ENCODE assay signal across 9 mouse cellular contexts in genomic region chr12:40498928-40499626, GRCm38 (mm10). TPM values are rescaled to one million over a fixed set of nuclear protein-coding genes. Genes with fewer than 3 reads are reported as not detected.
DNase-seq lines count a peak whose midpoint lies in the region; ATAC-seq and TF ChIP-seq lines count a peak whose summit lies in the region.
"Had no signal": no experiment of that assay in that cellular context is flagged by ENCODE, and none has a peak within 500 bp of the region (broad histone marks: within the 10 kb centered on the region; RNA-seq: fewer than 3 reads in every experiment).

No protein-coding gene starts in this region.

- ATAC-seq in midbrain, embryonic 15.5 days (replicated peaks), result peak; percentile 47; the same call in 1 of the 2 replicates
- ATAC-seq in midbrain, embryonic 14.5 days (ENCODE audit: low FRiP score, low TSS enrichment), result no peak
- ATAC-seq in cerebellum, adult (ENCODE audit: insufficient number of reproducible peaks, low FRiP score, low TSS enrichment), result peak; percentile 90
- peak; percentile 89 for ATAC-seq in hindbrain, postnatal 0 days
- peak; percentile 5; the same call in 1 of the 2 replicates for ATAC-seq in lung, postnatal 0 days
- no peak for ATAC-seq in activated CD4-positive, CD25-positive, alpha-beta regulatory T cell, adult 4 months
- ATAC-seq in megakaryocyte, adult 5-6 weeks (ENCODE audit: poor library complexity, severe bottlenecking), result no peak

- no peaks in the 10 kb centered on the region for H3K9me3 ChIP-seq in midbrain, embryonic 15.5 days
- H3K9me3 ChIP-seq in midbrain, embryonic 14.5 days (ENCODE audit: control insufficient read depth, low read length), result no peaks in the 10 kb centered on the region
- no peaks in the 10 kb centered on the region for H3K9me3 ChIP-seq in hindbrain, postnatal 0 days (ENCODE audit: low read length)
- H3K9me3 ChIP-seq in lung, postnatal 0 days (ENCODE audit: low read length), result no peaks in the 10 kb centered on the region

- no peaks in the 10 kb centered on the region for H3K27me3 ChIP-seq in midbrain, embryonic 15.5 days (replicated peaks)
- H3K27me3 ChIP-seq in midbrain, embryonic 14.5 days (ENCODE audit: control insufficient read depth, insufficient read depth, low read length), result no peaks in the 10 kb centered on the region
- H3K27me3 ChIP-seq in hindbrain, postnatal 0 days (ENCODE audit: insufficient read depth, low read length), result no peaks in the 10 kb centered on the region
- no peaks in the 10 kb centered on the region for H3K27me3 ChIP-seq in lung, postnatal 0 days (replicated peaks; ENCODE audit: insufficient read depth, low read length)

- no peak for DNase-seq in midbrain, embryonic 14.5 days
- DNase-seq in gastrocnemius, adult 18-20 months (ENCODE audit: low spot score), result peak; percentile 82
- DNase-seq in hindbrain, postnatal 0 days (ENCODE audit: low spot score), result peak; percentile 80
- DNase-seq in lung, postnatal 0 days (ENCODE audit: low spot score), result peak; percentile 24

- H3K9ac ChIP-seq in midbrain, embryonic 15.5 days, result no peak overlapping the region
- H3K9ac ChIP-seq in midbrain, embryonic 14.5 days (replicated peaks; ENCODE audit: low read length), result no peak overlapping the region
- H3K9ac ChIP-seq in hindbrain, postnatal 0 days (replicated peaks; ENCODE audit: low read length), result no peak overlapping the region
- no peak overlapping the region for H3K9ac ChIP-seq in lung, postnatal 0 days (replicated peaks; ENCODE audit: low read depth)

- peak; percentile 46 for TF ChIP-seq CTCF in hindbrain, postnatal 0 days (IDR thresholded peaks at IDR 0.05; ENCODE audit: low read depth)
- peak; percentile 35 for TF ChIP-seq CTCF in lung, postnatal 0 days (IDR thresholded peaks at IDR 0.05)

- H3K27ac ChIP-seq in midbrain, embryonic 15.5 days, result no peak overlapping the region
- H3K27ac ChIP-seq in midbrain, embryonic 14.5 days (replicated peaks; ENCODE audit: low read depth, low read length), result no peak overlapping the region
- peak overlapping the region; percentile 37; the same call in 1 of the 2 replicates for H3K27ac ChIP-seq in hindbrain, postnatal 0 days
- H3K27ac ChIP-seq in lung, postnatal 0 days (ENCODE audit: low read length), result peak overlapping the region; percentile 65
- H3K27ac ChIP-seq: macrophage had no signal

- no peaks in the 10 kb centered on the region for H3K36me3 ChIP-seq in midbrain, embryonic 15.5 days (replicated peaks)
- no peaks in the 10 kb centered on the region for H3K36me3 ChIP-seq in midbrain, embryonic 14.5 days (ENCODE audit: control insufficient read depth, insufficient read depth, low read length)
- H3K36me3 ChIP-seq in hindbrain, postnatal 0 days (ENCODE audit: insufficient read depth, low read length), result no peaks in the 10 kb centered on the region
- H3K36me3 ChIP-seq in lung, postnatal 0 days (ENCODE audit: insufficient read depth, low read length), result no peaks in the 10 kb centered on the region

- 58% methylated on average over 15 of the region's 15 CpGs for WGBS in midbrain, embryonic 15.5 days
- WGBS in midbrain, embryonic 14.5 days, result 65% methylated on average over 15 of the region's 15 CpGs
- WGBS in hindbrain, postnatal 0 days, result 47% methylated on average over 15 of the region's 15 CpGs
- 37% methylated on average over 15 of the region's 15 CpGs for WGBS in lung, postnatal 0 days

- no peak overlapping the region for H3K4me2 ChIP-seq in midbrain, embryonic 15.5 days
- no peak overlapping the region for H3K4me2 ChIP-seq in midbrain, embryonic 14.5 days (ENCODE audit: low read length)
- no peak overlapping the region for H3K4me2 ChIP-seq in hindbrain, postnatal 0 days (ENCODE audit: low read depth, low read length)
- H3K4me2 ChIP-seq in lung, postnatal 0 days (replicated peaks; ENCODE audit: low read depth, low read length), result peak overlapping the region; percentile 6; the same call in 1 of the 2 replicates

- H3K4me3 ChIP-seq in midbrain, embryonic 15.5 days, result no peak overlapping the region
- H3K4me3 ChIP-seq in midbrain, embryonic 14.5 days (replicated peaks; ENCODE audit: low read depth, low read length), result no peak overlapping the region
- H3K4me3 ChIP-seq in hindbrain, postnatal 0 days (ENCODE audit: low read length), result no peak overlapping the region
- no peak overlapping the region for H3K4me3 ChIP-seq in lung, postnatal 0 days (ENCODE audit: low read depth, low read length)

- no peak for TF ChIP-seq EP300 in lung, postnatal 0 days (IDR thresholded peaks at IDR 0.05)

- peaks cover 21% of the 10 kb centered on the region for H3K4me1 ChIP-seq in midbrain, embryonic 15.5 days
- H3K4me1 ChIP-seq in midbrain, embryonic 14.5 days (ENCODE audit: control insufficient read depth, insufficient read depth, low read length), result peaks cover 16% of the 10 kb centered on the region
- H3K4me1 ChIP-seq in hindbrain, postnatal 0 days (ENCODE audit: insufficient read depth, low read length), result peaks cover 21% of the 10 kb centered on the region
- H3K4me1 ChIP-seq in lung, postnatal 0 days (ENCODE audit: insufficient read depth, low read depth, low read length), result peaks cover 11% of the 10 kb centered on the region; the same call in 1 of the 2 replicates

RNA-seq across cellular contexts. Expression of gene Dock4, which starts 53.3 kb away (rescaled TPM):
- 37.7 and 42.0 TPM in 2 replicates for polyA plus RNA-seq in midbrain, embryonic 15.5 days (2015; fragmentation: Nextera tagmentation; extraction: Ambion mirVana)
- polyA plus RNA-seq in midbrain, embryonic 14.5 days (2014; fragmentation: Nextera tagmentation; extraction: Ambion mirVana), result 30.5 and 34.3 TPM in 2 replicates
- total RNA-seq in gastrocnemius, adult 18-20 months (2021), result 10 to 100 TPM in 1 of 2 experiments, 1 to 10 TPM in 1; 8.2 to 10.1 TPM
- 25.9 and 30.7 TPM in 2 replicates for total RNA-seq in hindbrain, postnatal 0 days (2014; rRNA removed)
- 16.4 and 16.7 TPM in 2 replicates for polyA plus RNA-seq in hindbrain, postnatal 0 days (2015; fragmentation: Nextera tagmentation; extraction: Ambion mirVana)
- polyA plus RNA-seq in lung, postnatal 0 days (2015; fragmentation: Nextera tagmentation; extraction: Ambion mirVana), result 18.5 and 23.4 TPM in 2 replicates
- polyA plus RNA-seq in activated CD4-positive, CD25-positive, alpha-beta regulatory T cell, adult 4 months (2017; shearing (Covaris generic)), result 1 to 10 TPM in 1 of 2 experiments, under 1 TPM in 1; 0.76 to 2.6 TPM
- 11.4 and 12.2 TPM in 2 replicates for total RNA-seq in megakaryocyte, adult 5-6 weeks (2015)
- 5.3 and 8.8 TPM in 2 replicates for total RNA-seq in megakaryocyte, adult 5-6 weeks (2017)

RNA-seq across cellular contexts. Expression of gene Zfp277, which starts 53.4 kb away (rescaled TPM):
- 26.6 and 26.9 TPM in 2 replicates for polyA plus RNA-seq in midbrain, embryonic 15.5 days (2015; fragmentation: Nextera tagmentation; extraction: Ambion mirVana)
- 31.8 and 32.1 TPM in 2 replicates for polyA plus RNA-seq in midbrain, embryonic 14.5 days (2014; fragmentation: Nextera tagmentation; extraction: Ambion mirVana)
- 1 to 10 TPM; 8.0 to 9.1 TPM for total RNA-seq in gastrocnemius, adult 18-20 months (2021)
- 21.6 and 24.6 TPM in 2 replicates for total RNA-seq in hindbrain, postnatal 0 days (2014; rRNA removed)
- 31.1 and 32.9 TPM in 2 replicates for polyA plus RNA-seq in hindbrain, postnatal 0 days (2015; fragmentation: Nextera tagmentation; extraction: Ambion mirVana)
- polyA plus RNA-seq in lung, postnatal 0 days (2015; fragmentation: Nextera tagmentation; extraction: Ambion mirVana), result 25.8 and 30.1 TPM in 2 replicates
- polyA plus RNA-seq in activated CD4-positive, CD25-positive, alpha-beta regulatory T cell, adult 4 months (2017; shearing (Covaris generic)), result 10 to 100 TPM; 41.4 to 43.7 TPM
- 38.3 and 44.2 TPM in 2 replicates for total RNA-seq in megakaryocyte, adult 5-6 weeks (2015)
- total RNA-seq in megakaryocyte, adult 5-6 weeks (2017), result 43.9 and 44.6 TPM in 2 replicates

Comparison
In these comparisons a context has a peak if more than half of its experiments do, and no peak if none do; other contexts are left out.
1. ATAC-seq: peak in midbrain, embryonic 15.5 days (single experiment), cerebellum, adult (single experiment), hindbrain, postnatal 0 days (single experiment) and lung, postnatal 0 days (single experiment); none in midbrain, embryonic 14.5 days (single experiment), activated CD4-positive, CD25-positive, alpha-beta regulatory T cell, adult 4 months (single experiment) and megakaryocyte, adult 5-6 weeks (single experiment).
2. H3K27ac ChIP-seq: peak in hindbrain, postnatal 0 days (single experiment) and lung, postnatal 0 days (single experiment); none in midbrain, embryonic 15.5 days (single experiment) and midbrain, embryonic 14.5 days (single experiment).